ENCODE assay signal across 9 mouse cellular contexts in genomic region chr8:70200098-70200681, GRCm38 (mm10). TPM values are rescaled to one million over a fixed set of nuclear protein-coding genes. Genes with fewer than 3 reads are reported as not detected.
DNase-seq lines count a peak whose midpoint lies in the region; ATAC-seq and TF ChIP-seq lines count a peak whose summit lies in the region.
"Had no signal": no experiment of that assay in that cellular context is flagged by ENCODE, and none has a peak within 500 bp of the region (broad histone marks: within the 10 kb centered on the region; RNA-seq: fewer than 3 reads in every experiment).

No protein-coding gene starts in this region.

- ATAC-seq in forebrain, postnatal 0 days, result peak; percentile 88
- ATAC-seq in lung, embryonic 16.5 days (ENCODE audit: low read depth), result peak; percentile 77
- ATAC-seq in granulocyte monocyte progenitor cell, adult 5-6 weeks (replicated peaks; ENCODE audit: poor library complexity, severe bottlenecking), result no peak

- H3K27me3 ChIP-seq in forebrain, postnatal 0 days (ENCODE audit: insufficient read depth, low read length), result no peaks in the 10 kb centered on the region
- H3K27me3 ChIP-seq in lung, embryonic 16.5 days (ENCODE audit: control insufficient read depth, insufficient read depth, low read depth, low read length), result no peaks in the 10 kb centered on the region
- H3K27me3 ChIP-seq: limb, embryonic 13.5 days had no signal

- DNase-seq in left cerebral cortex, adult 8-10 months (ENCODE audit: low spot score in 2 of 2), result peak; percentile 36 to 51
- DNase-seq in left cerebral cortex, adult 11 months (ENCODE audit: low spot score), result no peak
- DNase-seq in brain, embryonic 14.5 days (ENCODE audit: low read depth), result peak; percentile 62
- peak; percentile 58 for DNase-seq in forebrain, postnatal 0 days
- DNase-seq in kidney, postnatal 14 days, result peak; percentile 52
- DNase-seq in adrenal gland, postnatal 25 days, result no peak

- no peak; the same call in 1 of the 2 replicates for TF ChIP-seq CTCF in brain, embryonic 14.5 days (IDR thresholded peaks at IDR 0.05; ENCODE audit: borderline replicate concordance, extremely low read depth, insufficient read depth, insufficient read length)
- peak; percentile 55 for TF ChIP-seq CTCF in forebrain, postnatal 0 days (IDR thresholded peaks at IDR 0.05; ENCODE audit: low read depth)

- no peaks in the 10 kb centered on the region for H3K9me3 ChIP-seq in forebrain, postnatal 0 days (ENCODE audit: low read length)
- no peaks in the 10 kb centered on the region for H3K9me3 ChIP-seq in lung, embryonic 16.5 days (ENCODE audit: control insufficient read depth, low read length)
- H3K9me3 ChIP-seq: limb, embryonic 13.5 days had no signal

- no peaks in the 10 kb centered on the region for H3K36me3 ChIP-seq in forebrain, postnatal 0 days (ENCODE audit: insufficient read depth)
- no peaks in the 10 kb centered on the region for H3K36me3 ChIP-seq in lung, embryonic 16.5 days (ENCODE audit: control insufficient read depth, insufficient read depth, low read length)
- H3K36me3 ChIP-seq: limb, embryonic 13.5 days had no signal

- H3K4me2 ChIP-seq in forebrain, postnatal 0 days (ENCODE audit: low read depth), result no peak overlapping the region
- H3K4me2 ChIP-seq in lung, embryonic 16.5 days (ENCODE audit: low read depth, low read length), result no peak overlapping the region
- H3K4me2 ChIP-seq: limb, embryonic 13.5 days had no signal

- H3K4me3 ChIP-seq in forebrain, postnatal 0 days (ENCODE audit: low read depth, low read length), result no peak overlapping the region
- H3K4me3 ChIP-seq in lung, embryonic 16.5 days (ENCODE audit: low read length), result no peak overlapping the region
- H3K4me3 ChIP-seq: limb, embryonic 13.5 days had no signal

- peak overlapping the region; percentile 54; the same call in 1 of the 2 replicates for H3K27ac ChIP-seq in forebrain, postnatal 0 days (ENCODE audit: low read depth, low read length)
- H3K27ac ChIP-seq in lung, embryonic 16.5 days (ENCODE audit: low read length), result no peak overlapping the region
- H3K27ac ChIP-seq: limb, embryonic 13.5 days had no signal

- WGBS in forebrain, postnatal 0 days, result 47% methylated on average over 5 of the region's 5 CpGs
- 33% methylated on average over 5 of the region's 5 CpGs for WGBS in lung, embryonic 16.5 days

- no peak for TF ChIP-seq POLR2A in brain, embryonic 14.5 days (IDR thresholded peaks at IDR 0.05; ENCODE audit: borderline replicate concordance, extremely low read depth, insufficient read depth, insufficient read length, poor library complexity, severe bottlenecking)

- no peak overlapping the region for H3K9ac ChIP-seq in forebrain, postnatal 0 days
- no peak overlapping the region for H3K9ac ChIP-seq in lung, embryonic 16.5 days (ENCODE audit: low read length)
- H3K9ac ChIP-seq: limb, embryonic 13.5 days had no signal

- no peaks in the 10 kb centered on the region for H3K4me1 ChIP-seq in forebrain, postnatal 0 days (ENCODE audit: insufficient read depth)
- H3K4me1 ChIP-seq in lung, embryonic 16.5 days (replicated peaks; ENCODE audit: control insufficient read depth, insufficient read depth, low read length), result peaks cover 13% of the 10 kb centered on the region
- H3K4me1 ChIP-seq: limb, embryonic 13.5 days had no signal

RNA-seq across cellular contexts. Expression of gene Slc25a42, which starts 11.9 kb away (rescaled TPM):
- total RNA-seq in left cerebral cortex, adult 8-10 months (2022), result 10 to 100 TPM; 30.4 to 36.5 (median 34.9) TPM
- 26.2 and 26.8 TPM in 2 replicates for polyA plus RNA-seq in brain, embryonic 14.5 days (2012; rRNA removed)
- 11.7 and 12.0 TPM in 2 replicates for total RNA-seq in forebrain, postnatal 0 days (2014; rRNA removed)
- 4.6 and 6.2 TPM in 2 replicates for polyA plus RNA-seq in forebrain, postnatal 0 days (2015; fragmentation: Nextera tagmentation; extraction: Ambion mirVana)
- 5.1 and 5.2 TPM in 2 replicates for polyA plus RNA-seq in lung, embryonic 16.5 days (2015; fragmentation: Nextera tagmentation; extraction: Ambion mirVana)
- total RNA-seq in adrenal gland, postnatal 25 days (2021), result 57.7 and 65.6 TPM in 2 replicates
- total RNA-seq in granulocyte monocyte progenitor cell, adult 5-6 weeks (2014; fragmentation: Nextera tagmentation), result 3.2 and 5.5 TPM in 2 replicates
- 0.62 and 1.2 TPM in 2 replicates for total RNA-seq in granulocyte monocyte progenitor cell, adult 5-6 weeks (2017)

RNA-seq across cellular contexts. Expression of gene Tmem161a, which starts 28.0 kb away (rescaled TPM):
- 10 to 100 TPM; 40.2 to 49.8 (median 43.4) TPM for total RNA-seq in left cerebral cortex, adult 8-10 months (2022)
- polyA plus RNA-seq in brain, embryonic 14.5 days (2012; rRNA removed), result 95.9 and 171 TPM in 2 replicates
- total RNA-seq in forebrain, postnatal 0 days (2014; rRNA removed), result 60.7 and 74.9 TPM in 2 replicates
- 43.3 and 52.7 TPM in 2 replicates for polyA plus RNA-seq in forebrain, postnatal 0 days (2015; fragmentation: Nextera tagmentation; extraction: Ambion mirVana)
- 68.8 and 69.9 TPM in 2 replicates for polyA plus RNA-seq in lung, embryonic 16.5 days (2015; fragmentation: Nextera tagmentation; extraction: Ambion mirVana)
- 55.6 and 76.6 TPM in 2 replicates for total RNA-seq in adrenal gland, postnatal 25 days (2021)
- total RNA-seq in granulocyte monocyte progenitor cell, adult 5-6 weeks (2014; fragmentation: Nextera tagmentation), result 15.6 and 29.6 TPM in 2 replicates
- 9.4 and 21.4 TPM in 2 replicates for total RNA-seq in granulocyte monocyte progenitor cell, adult 5-6 weeks (2017)

RNA-seq across cellular contexts. Expression of gene Sugp2, which starts 33.8 kb away (rescaled TPM):
- 100 to 1,000 TPM; 102 to 121 (median 111) TPM for total RNA-seq in left cerebral cortex, adult 8-10 months (2022)
- polyA plus RNA-seq in brain, embryonic 14.5 days (2012; rRNA removed), result 149 and 191 TPM in 2 replicates
- total RNA-seq in forebrain, postnatal 0 days (2014; rRNA removed), result 119 and 129 TPM in 2 replicates
- polyA plus RNA-seq in forebrain, postnatal 0 days (2015; fragmentation: Nextera tagmentation; extraction: Ambion mirVana), result 50.9 and 65.0 TPM in 2 replicates
- polyA plus RNA-seq in lung, embryonic 16.5 days (2015; fragmentation: Nextera tagmentation; extraction: Ambion mirVana), result 29.9 and 30.9 TPM in 2 replicates
- total RNA-seq in adrenal gland, postnatal 25 days (2021), result 45.2 and 50.7 TPM in 2 replicates
- total RNA-seq in granulocyte monocyte progenitor cell, adult 5-6 weeks (2014; fragmentation: Nextera tagmentation), result 62.5 and 68.0 TPM in 2 replicates
- total RNA-seq in granulocyte monocyte progenitor cell, adult 5-6 weeks (2017), result 26.0 and 56.4 TPM in 2 replicates

RNA-seq across cellular contexts. Expression of gene Armc6, which starts 34.1 kb away (rescaled TPM):
- 10 to 100 TPM; 33.6 to 44.9 (median 40.5) TPM for total RNA-seq in left cerebral cortex, adult 8-10 months (2022)
- polyA plus RNA-seq in brain, embryonic 14.5 days (2012; rRNA removed), result 96.9 and 115 TPM in 2 replicates
- total RNA-seq in forebrain, postnatal 0 days (2014; rRNA removed), result 108 and 136 TPM in 2 replicates
- polyA plus RNA-seq in forebrain, postnatal 0 days (2015; fragmentation: Nextera tagmentation; extraction: Ambion mirVana), result 119 and 122 TPM in 2 replicates
- 22.4 and 24.5 TPM in 2 replicates for polyA plus RNA-seq in lung, embryonic 16.5 days (2015; fragmentation: Nextera tagmentation; extraction: Ambion mirVana)
- total RNA-seq in adrenal gland, postnatal 25 days (2021), result 11.3 and 20.8 TPM in 2 replicates
- 4.9 and 6.9 TPM in 2 replicates for total RNA-seq in granulocyte monocyte progenitor cell, adult 5-6 weeks (2014; fragmentation: Nextera tagmentation)
- total RNA-seq in granulocyte monocyte progenitor cell, adult 5-6 weeks (2017), result 8.0 and 9.4 TPM in 2 replicates

Comparison
In these comparisons a context has a peak if more than half of its experiments do, and no peak if none do; other contexts are left out.
1. DNase-seq: peak in left cerebral cortex, adult 8-10 months (2 of 2), brain, embryonic 14.5 days (single experiment), forebrain, postnatal 0 days (single experiment) and kidney, postnatal 14 days (single experiment); none in left cerebral cortex, adult 11 months (single experiment) and adrenal gland, postnatal 25 days (single experiment).